Mouse (Mus musculus): ENCODE results near the gene Limch1. TPM values are rescaled to one million over a fixed set of nuclear protein-coding genes. Genes with fewer than 3 reads are reported as not detected.

The Limch1 gene
- polyA plus RNA-seq, 1 experiment from 2014 or later = 6.1 TPM

GRCm38 (mm10) chr5:66768034-66768433 lies 22.4 kb downstream of the Limch1 start:
- no peak for DNase-seq (ENCODE audit: low spot score)
- Histone ChIP-seq H3K4me3 (ENCODE audit: low read depth, low read length) (no peak overlapping the region), H3K4me1 (replicated peaks; ENCODE audit: control insufficient read depth, insufficient read depth) (no peaks in the 10 kb centered on the region), H3K27me3 (ENCODE audit: control insufficient read depth, insufficient read depth, low read length) (no peaks in the 10 kb centered on the region), H3K9me3 (ENCODE audit: control insufficient read depth, low read length) (no peaks in the 10 kb centered on the region), H3K4me2 (replicated peaks; ENCODE audit: low read depth) (no peak overlapping the region), H3K9ac (ENCODE audit: low read length) (no peak overlapping the region), H3K36me3 (ENCODE audit: control insufficient read depth, insufficient read depth, low read length) (no peaks in the 10 kb centered on the region), H3K27ac (replicated peaks) (no peak overlapping the region)
- 46% methylated on average over 4 of the region's 4 CpGs for WGBS
- TF ChIP-seq EP300 (optimal IDR thresholded peaks at IDR 0.05) (no peak), CTCF (IDR thresholded peaks at IDR 0.05; ENCODE audit: low read depth) (no peak)
- ATAC-seq (ENCODE audit: low FRiP score, low TSS enrichment) = no peak

GRCm38 (mm10) chr5:66769070-66769469 lies 23.4 kb downstream of the Limch1 start:
- Histone ChIP-seq H3K27ac (replicated peaks) (no peak overlapping the region), H3K4me3 (ENCODE audit: low read depth, low read length) (no peak overlapping the region), H3K4me1 (replicated peaks; ENCODE audit: control insufficient read depth, insufficient read depth) (no peaks in the 10 kb centered on the region), H3K9ac (ENCODE audit: low read length) (no peak overlapping the region), H3K4me2 (replicated peaks; ENCODE audit: low read depth) (no peak overlapping the region), H3K9me3 (ENCODE audit: control insufficient read depth, low read length) (no peaks in the 10 kb centered on the region), H3K27me3 (ENCODE audit: control insufficient read depth, insufficient read depth, low read length) (no peaks in the 10 kb centered on the region), H3K36me3 (ENCODE audit: control insufficient read depth, insufficient read depth, low read length) (no peaks in the 10 kb centered on the region)
- no peak for ATAC-seq (ENCODE audit: low FRiP score, low TSS enrichment)
- 53% methylated on average over 4 of the region's 4 CpGs for WGBS
- no peak for DNase-seq (ENCODE audit: low spot score)
- no peak for TF ChIP-seq EP300 (optimal IDR thresholded peaks at IDR 0.05)
- no peak for TF ChIP-seq CTCF (IDR thresholded peaks at IDR 0.05; ENCODE audit: low read depth)

- ATAC-seq (ENCODE audit: low FRiP score, low TSS enrichment) (no peak), DNase-seq (ENCODE audit: low spot score) (no peak)
- Histone ChIP-seq H3K4me1 (replicated peaks; ENCODE audit: control insufficient read depth, insufficient read depth) (no peaks in the 10 kb centered on the region), H3K4me2 (replicated peaks; ENCODE audit: low read depth) (no peak overlapping the region), H3K27me3 (ENCODE audit: control insufficient read depth, insufficient read depth, low read length) (no peaks in the 10 kb centered on the region), H3K36me3 (ENCODE audit: control insufficient read depth, insufficient read depth, low read length) (no peaks in the 10 kb centered on the region), H3K9ac (ENCODE audit: low read length) (no peak overlapping the region), H3K9me3 (ENCODE audit: control insufficient read depth, low read length) (no peaks in the 10 kb centered on the region), H3K27ac (replicated peaks) (no peak overlapping the region), H3K4me3 (ENCODE audit: low read depth, low read length) (no peak overlapping the region)
- whole genome bisulfite sequencing = 84% methylated on average over 5 of the region's 5 CpGs
- TF ChIP-seq EP300 (optimal IDR thresholded peaks at IDR 0.05) = no peak
- TF ChIP-seq CTCF (IDR thresholded peaks at IDR 0.05; ENCODE audit: low read depth) = no peak
Measured at GRCm38 (mm10) chr5:66769558-66769957, 23.9 kb downstream of the Limch1 start.

GRCm38 (mm10) chr5:66777999-66778710 lies 32.5 kb downstream of the Limch1 start:
- DNase-seq (ENCODE audit: low spot score) (no peak), ATAC-seq (ENCODE audit: low FRiP score, low TSS enrichment) (no peak)
- H3K27ac ChIP-seq (replicated peaks) = no peak overlapping the region
- H3K27me3 ChIP-seq (ENCODE audit: control insufficient read depth, insufficient read depth, low read length) = no peaks in the 10 kb centered on the region
- H3K36me3 ChIP-seq (ENCODE audit: control insufficient read depth, insufficient read depth, low read length) = no peaks in the 10 kb centered on the region
- no peaks in the 10 kb centered on the region for H3K9me3 ChIP-seq (ENCODE audit: control insufficient read depth, low read length)
- TF ChIP-seq EP300 (optimal IDR thresholded peaks at IDR 0.05) (no peak), CTCF (IDR thresholded peaks at IDR 0.05; ENCODE audit: low read depth) (no peak)
- no peaks in the 10 kb centered on the region for H3K4me1 ChIP-seq (replicated peaks; ENCODE audit: control insufficient read depth, insufficient read depth)
- H3K4me2 ChIP-seq (replicated peaks; ENCODE audit: low read depth) = no peak overlapping the region
- WGBS = 20% methylated on average over 10 of the region's 10 CpGs
- no peak overlapping the region for H3K9ac ChIP-seq (ENCODE audit: low read length)
- H3K4me3 ChIP-seq (ENCODE audit: low read depth, low read length) = no peak overlapping the region

GRCm38 (mm10) chr5:66780371-66780770 lies 34.7 kb downstream of the Limch1 start:
- ATAC-seq (ENCODE audit: low FRiP score, low TSS enrichment) (no peak), DNase-seq (ENCODE audit: low spot score) (no peak)
- 91% methylated on average over 4 of the region's 4 CpGs for WGBS
- Histone ChIP-seq H3K4me2 (replicated peaks; ENCODE audit: low read depth) (no peak overlapping the region), H3K4me3 (ENCODE audit: low read depth, low read length) (no peak overlapping the region), H3K36me3 (ENCODE audit: control insufficient read depth, insufficient read depth, low read length) (no peaks in the 10 kb centered on the region), H3K9ac (ENCODE audit: low read length) (no peak overlapping the region), H3K9me3 (ENCODE audit: control insufficient read depth, low read length) (no peaks in the 10 kb centered on the region), H3K27ac (replicated peaks) (no peak overlapping the region), H3K4me1 (replicated peaks; ENCODE audit: control insufficient read depth, insufficient read depth) (no peaks in the 10 kb centered on the region), H3K27me3 (ENCODE audit: control insufficient read depth, insufficient read depth, low read length) (no peaks in the 10 kb centered on the region)
- TF ChIP-seq EP300 (optimal IDR thresholded peaks at IDR 0.05) (no peak), CTCF (IDR thresholded peaks at IDR 0.05; ENCODE audit: low read depth) (no peak)

GRCm38 (mm10) chr5:66781507-66781906 lies 35.9 kb downstream of the Limch1 start:
- ATAC-seq (ENCODE audit: low FRiP score, low TSS enrichment) (no peak), DNase-seq (ENCODE audit: low spot score) (no peak)
- 92% methylated on average over 1 of the region's 1 CpGs for WGBS
- no peak overlapping the region for H3K27ac ChIP-seq (replicated peaks)
- no peaks in the 10 kb centered on the region for H3K4me1 ChIP-seq (replicated peaks; ENCODE audit: control insufficient read depth, insufficient read depth)
- H3K9me3 ChIP-seq (ENCODE audit: control insufficient read depth, low read length) = no peaks in the 10 kb centered on the region
- no peak overlapping the region for H3K9ac ChIP-seq (ENCODE audit: low read length)
- TF ChIP-seq EP300 (optimal IDR thresholded peaks at IDR 0.05) = no peak
- no peak for TF ChIP-seq CTCF (IDR thresholded peaks at IDR 0.05; ENCODE audit: low read depth)
- no peak overlapping the region for H3K4me2 ChIP-seq (replicated peaks; ENCODE audit: low read depth)
- H3K4me3 ChIP-seq (ENCODE audit: low read depth, low read length) = no peak overlapping the region
- H3K27me3 ChIP-seq (ENCODE audit: control insufficient read depth, insufficient read depth, low read length) = no peaks in the 10 kb centered on the region
- no peaks in the 10 kb centered on the region for H3K36me3 ChIP-seq (ENCODE audit: control insufficient read depth, insufficient read depth, low read length)

All from stomach, postnatal 0 days (tissue).